Mouse (Mus musculus) midbrain, postnatal 0 days (tissue): ENCODE data around the gene Cryl1. TPM values are rescaled to one million over a fixed set of nuclear protein-coding genes. Genes with fewer than 3 reads are reported as not detected.

ENCODE experiments used
- ATAC-seq: fragments of 200-750 bp; cut with Nextera tagmentation; 2 replicates; pipeline ENCODE4 v1.8.0; 2017; ENCODE audit warnings: moderate number of reproducible peaks, mild to moderate bottlenecking, moderate TSS enrichment, moderate library complexity; ENCODE audit not compliant: low FRiP score
- DNase-seq: peaks from one replicate; pipeline ENCODE4 v3.0.0-alpha.2; 2015; ENCODE audit warnings: low spot score
- H3K27ac ChIP-seq: fragments of 300-500 bp; sonication (generic); 2 replicates; pipeline ENCODE4 v1.5.1; 2014; ENCODE audit warnings: low read depth, mild to moderate bottlenecking, low read length, mixed read lengths
- H3K27me3 ChIP-seq: fragments of 300-500 bp; sonication (generic); 2 replicates; pipeline ENCODE4 v1.6.1; 2014; ENCODE audit warnings: low read length, control low read depth, mixed read lengths; ENCODE audit not compliant: insufficient read depth
- H3K36me3 ChIP-seq: fragments of 300-500 bp; sonication (generic); 2 replicates; pipeline ENCODE4 v1.6.1; 2014; ENCODE audit warnings: low read length, control low read depth, mixed read lengths; ENCODE audit not compliant: insufficient read depth
- H3K4me1 ChIP-seq: fragments of 300-500 bp; sonication (generic); 2 replicates; pipeline ENCODE4 v1.6.1; 2014; ENCODE audit warnings: mild to moderate bottlenecking, control low read depth, antibody characterized with exemption, low read length, mixed read lengths; ENCODE audit not compliant: insufficient read depth
- H3K4me2 ChIP-seq: fragments of 300-500 bp; sonication (generic); 2 replicates; pipeline ENCODE4 v1.6.1; 2014; ENCODE audit warnings: low read depth, mild to moderate bottlenecking, low read length, mixed read lengths; ENCODE audit not compliant: poor library complexity, severe bottlenecking
- H3K4me3 ChIP-seq: fragments of 300-500 bp; sonication (generic); 2 replicates; pipeline ENCODE4 v1.5.1; 2014; ENCODE audit warnings: low read depth, mild to moderate bottlenecking, low read length, moderate library complexity
- H3K9ac ChIP-seq: fragments of 300-500 bp; sonication (generic); replicated peaks from 2 replicates; pipeline ENCODE4 v1.6.1; 2014; ENCODE audit warnings: mild to moderate bottlenecking, low read length, moderate library complexity, mixed read lengths; ENCODE audit not compliant: poor library complexity, severe bottlenecking
- H3K9me3 ChIP-seq: fragments of 300-500 bp; sonication (generic); 2 replicates; pipeline ENCODE4 v1.6.1; 2016; ENCODE audit warnings: low read length, control low read depth
- CTCF ChIP-seq: IDR thresholded peaks from 2 replicates; pipeline ENCODE4 v1.5.1; 2016; ENCODE audit warnings: antibody characterized with exemption, mild to moderate bottlenecking
- WGBS: fragments of 180-500 bp; shearing (Covaris S2); extraction: QIAGEN DNeasy Blood & Tissue Kit; methylation state at CpG from one replicate; pipeline ENCODE4 v1.1.7; 2014; 5-methylcytosine and 5-hydroxymethylcytosine counted together
- polyA plus RNA-seq: library from polyadenylated mRNA; unstranded; fragments of >200 nt; fragmentation: Nextera tagmentation; extraction: Ambion mirVana; gene quantifications from 2 replicates; pipeline ENCODE4 v1.2.1, GENCODE M21; 2015
- total RNA-seq: library from RNA; depleted of rRNA; stranded (reverse); fragments of >200 nt; gene quantifications from 2 replicates; pipeline ENCODE4 v1.2.3, GENCODE M21; 2014

The Cryl1 gene
- total and polyA plus RNA-seq, 2 experiments from 2014 or later: 13.5 to 19.4 TPM

DNA sequence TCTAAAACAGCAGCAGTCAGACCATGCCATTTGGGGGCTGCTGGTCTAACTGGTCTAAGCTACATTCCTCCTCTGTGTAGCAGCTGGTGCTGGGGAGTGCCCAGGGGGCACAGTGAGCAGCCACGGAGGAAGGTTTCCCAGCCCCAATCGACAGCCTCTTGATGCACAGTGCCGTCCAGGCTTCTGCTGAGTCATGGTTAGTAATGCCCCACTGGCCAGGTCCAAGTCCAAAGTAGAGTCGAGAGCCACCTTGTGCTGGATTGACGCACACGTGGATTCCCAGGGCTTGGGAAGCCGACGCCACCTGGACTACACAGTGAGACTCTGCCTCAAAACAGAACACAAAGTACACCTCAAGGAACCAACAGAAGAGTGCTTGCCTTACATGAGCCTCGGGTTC is 21.4 kb downstream of the Cryl1 start:
- 87% methylated on average over 9 of the region's 9 CpGs for WGBS

DNA sequence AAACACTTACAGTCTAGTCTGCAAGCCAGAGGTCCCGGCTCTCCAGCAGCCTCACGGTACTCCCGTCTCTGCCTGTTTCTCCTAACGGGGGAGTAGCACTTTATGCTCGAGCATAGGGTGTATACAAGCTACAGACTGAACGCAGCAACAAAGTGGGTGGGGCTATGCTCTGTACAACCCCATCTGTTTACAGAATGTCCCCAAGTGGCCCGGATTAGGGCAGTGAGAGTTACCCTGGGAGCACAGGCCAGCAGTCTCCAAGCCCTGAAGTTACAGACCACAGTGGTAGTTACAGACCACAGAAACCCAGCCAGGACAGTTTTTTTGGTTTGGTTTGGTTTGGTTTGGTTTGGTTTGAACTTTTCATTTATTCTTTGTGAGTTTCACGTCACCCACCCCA is 22.3 kb downstream of the Cryl1 start:
- Histone ChIP-seq H3K9ac (no peak overlapping the region), H3K4me1 (no peaks in the 10 kb centered on the region), H3K4me3 (no peak overlapping the region), H3K4me2 (no peak overlapping the region), H3K9me3 (no peaks in the 10 kb centered on the region), H3K27me3 (no peaks in the 10 kb centered on the region), H3K27ac (no peak overlapping the region), H3K36me3 (no peaks in the 10 kb centered on the region)
- TF ChIP-seq CTCF: no peak
- no peak for DNase-seq
- ATAC-seq: no peak
- WGBS: 84% methylated on average over 8 of the region's 8 CpGs

More for the DNA sequence above, 21.4 kb downstream of the Cryl1 start:
- Histone ChIP-seq H3K4me3 (no peak overlapping the region), H3K9me3 (no peaks in the 10 kb centered on the region), H3K9ac (no peak overlapping the region), H3K4me1 (no peaks in the 10 kb centered on the region), H3K27me3 (no peaks in the 10 kb centered on the region), H3K27ac (no peak overlapping the region), H3K36me3 (no peaks in the 10 kb centered on the region), H3K4me2 (no peak overlapping the region)
- TF ChIP-seq CTCF: no peak
- ATAC-seq: no peak
- DNase-seq: no peak

DNA sequence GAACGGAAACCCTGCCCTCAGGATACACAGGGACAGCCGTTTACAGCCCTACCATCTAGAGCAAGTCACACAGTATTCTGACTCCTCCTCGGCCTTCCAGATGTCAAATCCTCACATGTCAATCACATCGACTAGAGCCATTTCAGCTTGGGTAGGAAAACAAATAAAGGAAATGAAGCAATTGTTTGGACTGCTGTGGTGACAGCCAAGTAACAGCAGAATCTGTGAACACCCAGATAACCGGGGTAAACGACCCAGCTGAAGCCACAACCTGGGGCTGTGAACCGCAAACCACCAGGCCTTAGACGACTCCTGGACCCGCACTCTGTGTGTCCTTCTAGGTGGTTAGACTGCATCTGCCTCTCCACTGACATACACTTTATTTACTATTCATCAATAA is 23.1 kb downstream of the Cryl1 start:
- TF ChIP-seq CTCF: no peak
- Histone ChIP-seq H3K27me3 (no peaks in the 10 kb centered on the region), H3K9me3 (no peaks in the 10 kb centered on the region), H3K36me3 (no peaks in the 10 kb centered on the region), H3K27ac (no peak overlapping the region), H3K4me1 (no peaks in the 10 kb centered on the region), H3K4me2 (no peak overlapping the region), H3K9ac (no peak overlapping the region), H3K4me3 (no peak overlapping the region)
- ATAC-seq (no peak), DNase-seq (no peak)
- WGBS: 83% methylated on average over 9 of the region's 9 CpGs

DNA sequence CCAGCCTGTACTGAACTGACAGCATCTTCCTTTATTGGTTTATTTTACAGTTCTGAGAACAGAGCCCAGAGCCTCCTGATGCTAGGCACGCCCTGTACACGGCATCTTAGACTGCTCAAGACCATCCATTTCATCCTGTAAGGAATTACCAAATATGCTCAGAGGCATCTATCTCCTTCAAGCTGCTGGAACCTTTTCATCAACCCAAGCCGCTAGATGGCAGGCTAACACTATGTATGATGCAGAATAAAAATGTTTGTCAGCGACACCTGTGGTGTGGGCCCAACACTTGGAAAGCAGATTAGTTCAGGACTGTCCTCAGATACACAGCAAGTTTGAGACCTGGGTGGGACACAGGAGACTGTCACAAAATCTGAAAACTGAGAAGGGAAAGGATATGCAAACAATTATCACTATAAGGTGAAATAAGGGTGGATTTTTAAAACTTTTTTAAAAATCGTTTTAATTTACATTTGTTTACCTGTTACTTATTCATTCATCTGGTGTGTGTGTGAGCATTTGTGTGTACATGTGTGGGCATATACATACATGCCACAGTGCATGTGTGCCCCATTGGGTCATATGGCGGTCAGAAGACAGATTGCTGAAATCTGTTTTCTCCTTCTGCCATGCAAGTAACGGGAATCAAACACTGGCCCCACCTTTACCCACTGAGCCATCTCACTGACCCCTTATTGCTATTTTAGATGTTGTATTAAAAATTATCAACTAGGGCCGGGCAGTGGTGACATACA is 25.8 kb downstream of the Cryl1 start:
- Histone ChIP-seq H3K4me3 (no peak overlapping the region), H3K27me3 (no peaks in the 10 kb centered on the region), H3K4me1 (no peaks in the 10 kb centered on the region), H3K4me2 (no peak overlapping the region), H3K27ac (no peak overlapping the region), H3K9ac (no peak overlapping the region), H3K9me3 (no peaks in the 10 kb centered on the region), H3K36me3 (no peaks in the 10 kb centered on the region)
- 47% methylated on average over 8 of the region's 8 CpGs for whole genome bisulfite sequencing
- TF ChIP-seq CTCF: peak; percentile 94
- ATAC-seq (peak; percentile 56; the same call in 1 of the 2 replicates), DNase-seq (peak; percentile 91)

DNA sequence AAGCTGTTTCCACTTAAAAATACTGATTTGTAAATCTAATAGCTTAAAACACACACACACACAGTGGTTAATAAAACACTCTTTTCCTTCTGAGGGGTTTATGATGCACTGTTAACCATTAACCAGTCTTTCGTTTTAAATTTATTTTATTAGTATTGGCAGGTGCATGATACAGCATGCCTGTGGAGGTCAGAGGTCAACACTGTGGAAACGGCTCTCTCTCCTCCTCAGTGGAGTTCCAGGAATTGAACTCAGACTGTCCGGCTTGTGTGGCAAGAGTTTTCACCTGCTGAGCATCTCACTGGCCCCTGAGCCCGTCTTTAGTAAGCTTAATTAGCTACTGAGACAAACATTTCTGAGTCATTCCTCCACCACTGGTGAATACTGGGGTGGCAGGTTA is 31.0 kb downstream of the Cryl1 start:
- DNase-seq (no peak), ATAC-seq (no peak)
- Histone ChIP-seq H3K27me3 (no peaks in the 10 kb centered on the region), H3K36me3 (no peaks in the 10 kb centered on the region), H3K9ac (no peak overlapping the region), H3K9me3 (no peaks in the 10 kb centered on the region), H3K4me1 (no peaks in the 10 kb centered on the region), H3K27ac (no peak overlapping the region), H3K4me3 (no peak overlapping the region), H3K4me2 (no peak overlapping the region)
- WGBS: 61% methylated on average over 4 of the region's 4 CpGs
- no peak for TF ChIP-seq CTCF

DNA sequence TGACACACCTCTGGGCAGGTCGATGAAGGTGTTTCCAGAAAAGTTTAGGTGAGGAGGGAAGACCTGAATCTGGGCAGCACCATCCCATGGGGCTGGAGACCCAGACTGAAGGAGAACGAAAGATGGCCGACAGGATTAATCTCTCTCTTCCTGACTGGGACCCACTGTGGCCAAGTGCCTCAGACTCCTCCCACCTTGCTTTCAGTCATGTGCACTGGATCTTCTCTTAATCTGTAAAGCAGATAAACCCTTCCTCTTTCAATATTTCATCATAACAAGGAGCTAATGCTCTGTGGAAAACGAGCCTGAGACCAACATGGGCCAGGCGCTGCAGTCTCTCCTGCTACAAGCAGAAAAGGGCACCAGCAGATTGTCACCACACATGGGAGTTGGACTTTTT is 31.6 kb downstream of the Cryl1 start:
- TF ChIP-seq CTCF: no peak
- H3K4me1 ChIP-seq: no peaks in the 10 kb centered on the region
- no peak for ATAC-seq

More for the DNA sequence above, 31.6 kb downstream of the Cryl1 start:
- H3K27me3 ChIP-seq: no peaks in the 10 kb centered on the region
- no peak for DNase-seq
- no peak overlapping the region for H3K27ac ChIP-seq
- H3K4me3 ChIP-seq: no peak overlapping the region
- H3K9ac ChIP-seq: no peak overlapping the region
- H3K9me3 ChIP-seq: no peaks in the 10 kb centered on the region
- 71% methylated on average over 5 of the region's 5 CpGs for WGBS
- H3K36me3 ChIP-seq: no peaks in the 10 kb centered on the region
- H3K4me2 ChIP-seq: no peak overlapping the region
